Mouse (Mus musculus) gastrocnemius, postnatal 25 days (tissue): Measurements from ENCODE around the gene Trmt2a. TPM values are rescaled to one million over a fixed set of nuclear protein-coding genes. Genes with fewer than 3 reads are reported as not detected.
A peak's percentile ranks its signal among the peaks of the same experiment; 100 is the strongest.
"Not testable (repeated sequence)": the region's sequence is repeated elsewhere in the genome, so short reads cannot be mapped to it uniquely, and the experiment has no call there.

Experiments
- DNase-seq: peaks from one replicate; pipeline ENCODE4 v3.0.0; 2022
- microRNA-seq, 2 experiments: library from miRNA; unstranded; fragments of <30 nt; microRNA quantifications; one replicate each; pipeline ENCODE4 v1.2.0; 2021; ENCODE audit warnings: borderline replicate concordance in 2 of 2
- total RNA-seq, 2 experiments: library from RNA; stranded (reverse); gene quantifications; 1 replicate in 1 of 2; 2 replicates in 1 of 2; pipeline ENCODE4 v1.2.3; 2021

Trmt2a gene
- total RNA-seq, 2 experiments from 2014 or later = 9.6 to 10.0 TPM

- DNase-seq = peak; percentile 99
Measured at GRCm38 (mm10) chr16:18289067-18289588, 40.6 kb downstream of the Trmt2a start, which contains the start of gene Dgcr8. TSS of gene Dgcr8 (minus strand) at chr16:18289246.

GRCm38 (mm10) chr16:18289614-18290013 lies 41.1 kb downstream of the Trmt2a start:
- DNase-seq = not testable (repeated sequence)

Small RNA genes lying within 50 kb of the gene (microRNA-seq; reads per million reads assigned to microRNA genes)
- gene Gm24572 (0 to 0.53 reads per million in 2 experiments), gene Mir1306 (44.2 to 64.0 reads per million in 2 experiments)

Other genes with a start within 250 kb of the Trmt2a start
- gene Dgcr6, start 195.8 kb upstream of the Trmt2a start, total RNA-seq = 10 to 100 TPM; 32.2 to 34.1 TPM
- gene Prodh, start 158.5 kb upstream of the Trmt2a start, total RNA-seq = 1 to 10 TPM; 8.1 to 9.5 TPM
- gene Rtn4r, start 121.0 kb upstream of the Trmt2a start, total RNA-seq = under 1 TPM in 1 of 2 experiments, not detected in 1; 0.13 TPM
- not detected for gene Ccdc188, start 30.8 kb upstream of the Trmt2a start, total RNA-seq
- gene Zdhhc8, start 13.5 kb upstream of the Trmt2a start, total RNA-seq = 10 to 100 TPM; 21.6 to 26.6 TPM
- 10 to 100 TPM; 21.6 to 24.7 TPM for gene Ranbp1, start 53 bp downstream of the Trmt2a start, total RNA-seq
- gene Gm49776, start 9.6 kb downstream of the Trmt2a start, total RNA-seq = not detected
- 10 to 100 TPM; 14.7 to 16.2 TPM for gene Dgcr8, start 40.6 kb downstream of the Trmt2a start, total RNA-seq
- gene Tango2, start 99.4 kb downstream of the Trmt2a start, total RNA-seq = 10 to 100 TPM; 37.3 to 37.6 TPM
- 10 to 100 TPM; 12.5 to 14.3 TPM for gene Arvcf, start 99.5 kb downstream of the Trmt2a start, total RNA-seq
- 10 to 100 TPM; 16.0 to 16.9 TPM for gene Txnrd2, start 177.7 kb downstream of the Trmt2a start, total RNA-seq
- 10 to 100 TPM; 33.3 to 44.8 TPM for gene Comt, start 178.2 kb downstream of the Trmt2a start, total RNA-seq